Mouse (Mus musculus): Measurements from ENCODE around the gene Gm12666.

GRCm38 (mm10) chr4:92216286-92216685, 24.7 kb upstream of the Gm12666 start:
- TF ChIP-seq CTCF (IDR thresholded peaks at IDR 0.05) (no peak), POLR2A (IDR thresholded peaks at IDR 0.05; ENCODE audit: insufficient read depth, low read depth, low read length) (no peak)
